Mouse (Mus musculus): ENCODE data around the gene Dyrk1a. TPM values are rescaled to one million over a fixed set of nuclear protein-coding genes. Genes with fewer than 3 reads are reported as not detected.

The Dyrk1a gene
- polyA plus RNA-seq, 1 experiment from 2014 or later = 11.3 TPM

DNA sequence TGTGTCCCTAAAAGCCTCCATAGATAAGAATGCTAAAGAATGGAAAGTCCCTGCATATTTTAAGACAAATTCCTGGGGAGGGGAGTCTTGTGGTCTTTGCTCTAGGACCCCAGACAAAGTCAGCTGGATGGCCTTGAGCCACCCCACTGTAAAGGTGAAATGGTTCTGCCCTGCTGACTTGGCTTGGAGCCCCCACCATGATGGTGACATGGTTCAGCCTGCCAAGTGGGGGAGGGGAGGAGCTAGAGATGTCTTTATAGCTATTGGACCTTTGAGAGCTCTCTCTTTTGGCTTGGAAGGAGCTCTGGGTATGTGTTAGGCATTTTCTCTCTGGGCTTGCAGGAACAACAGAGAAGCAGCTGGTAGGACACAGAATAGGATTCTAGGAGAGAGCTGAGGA lies 17.9 kb upstream of the Dyrk1a start:
- DNase-seq (ENCODE audit: low spot score, missing footprints) = no peak
- no peak overlapping the region for H3K4me2 ChIP-seq
- no peaks in the 10 kb centered on the region for H3K36me3 ChIP-seq (ENCODE audit: control insufficient read depth, insufficient read depth, low read length)
- no peak for ATAC-seq (ENCODE audit: low FRiP score)
- no peak overlapping the region for H3K27ac ChIP-seq (ENCODE audit: low read depth, low read length)
- H3K4me3 ChIP-seq (ENCODE audit: low read depth, low read length) = no peak overlapping the region
- H3K9me3 ChIP-seq (ENCODE audit: control insufficient read depth, low read length) = no peaks in the 10 kb centered on the region; the same call in 1 of the 2 replicates
- H3K27me3 ChIP-seq (ENCODE audit: control insufficient read depth, insufficient read depth, low read length) = no peaks in the 10 kb centered on the region
- no peak overlapping the region for H3K9ac ChIP-seq (ENCODE audit: low read length)
- no peaks in the 10 kb centered on the region for H3K4me1 ChIP-seq (ENCODE audit: control insufficient read depth, insufficient read depth, low read length)

DNA sequence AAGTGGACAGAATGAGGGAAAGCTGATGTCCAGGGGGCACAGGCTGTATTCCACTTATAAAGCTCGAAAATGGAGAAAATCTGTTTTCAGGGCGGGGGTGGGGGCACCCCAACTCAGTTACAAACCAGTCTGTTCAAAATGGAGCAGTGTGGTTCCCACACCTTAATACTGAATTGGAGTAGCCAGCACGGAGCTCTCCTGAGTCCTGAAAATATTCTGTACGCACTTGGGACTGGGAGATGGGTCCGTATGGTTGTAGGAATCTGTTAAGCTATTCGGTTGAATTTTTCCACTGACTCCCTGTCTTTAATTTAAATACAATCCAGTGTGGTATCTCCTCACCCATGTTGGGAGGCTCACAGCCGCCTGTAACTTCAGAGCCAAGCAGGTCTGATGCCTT lies 14.5 kb upstream of the Dyrk1a start:
- WGBS = 89% methylated on average over 7 of the region's 7 CpGs
- ATAC-seq (ENCODE audit: low FRiP score) = no peak
- no peak for DNase-seq (ENCODE audit: low spot score, missing footprints)

DNA sequence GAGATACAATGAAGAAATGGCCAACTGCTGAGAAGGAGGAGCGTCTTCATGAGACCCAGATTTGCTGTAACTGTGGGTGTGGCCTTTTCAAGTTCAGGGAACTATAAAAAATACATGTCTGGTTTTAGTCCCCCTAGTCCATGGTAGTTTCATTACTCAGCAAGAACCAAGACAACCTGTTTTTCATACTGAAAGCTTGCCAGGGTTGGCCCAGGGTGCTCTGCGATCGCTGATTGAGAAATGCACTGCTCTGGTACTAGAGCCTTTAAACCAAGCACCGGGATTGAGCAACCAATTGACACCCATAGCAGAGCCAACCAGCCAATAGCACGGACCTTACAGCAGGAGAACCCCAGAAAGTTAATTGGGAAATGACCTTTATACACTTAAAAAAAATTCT lies 13.6 kb upstream of the Dyrk1a start:
- no peak overlapping the region for H3K4me2 ChIP-seq
- no peaks in the 10 kb centered on the region for H3K36me3 ChIP-seq (ENCODE audit: control insufficient read depth, insufficient read depth, low read length)
- ATAC-seq (ENCODE audit: low FRiP score) = no peak
- DNase-seq (ENCODE audit: low spot score, missing footprints) = no peak
- no peaks in the 10 kb centered on the region for H3K4me1 ChIP-seq (ENCODE audit: control insufficient read depth, insufficient read depth, low read length)
- H3K9me3 ChIP-seq (ENCODE audit: control insufficient read depth, low read length) = no peaks in the 10 kb centered on the region; the same call in 1 of the 2 replicates
- no peaks in the 10 kb centered on the region for H3K27me3 ChIP-seq (ENCODE audit: control insufficient read depth, insufficient read depth, low read length)
- no peak overlapping the region for H3K9ac ChIP-seq (ENCODE audit: low read length)
- WGBS = 89% methylated on average over 5 of the region's 5 CpGs
- H3K4me3 ChIP-seq (ENCODE audit: low read depth, low read length) = no peak overlapping the region
- no peak overlapping the region for H3K27ac ChIP-seq (ENCODE audit: low read depth, low read length)

More for the DNA sequence above, 14.5 kb upstream of the Dyrk1a start:
- Histone ChIP-seq H3K27ac (ENCODE audit: low read depth, low read length) (no peak overlapping the region), H3K4me2 (no peak overlapping the region), H3K36me3 (ENCODE audit: control insufficient read depth, insufficient read depth, low read length) (no peaks in the 10 kb centered on the region), H3K9ac (ENCODE audit: low read length) (no peak overlapping the region), H3K4me1 (ENCODE audit: control insufficient read depth, insufficient read depth, low read length) (no peaks in the 10 kb centered on the region), H3K9me3 (ENCODE audit: control insufficient read depth, low read length) (no peaks in the 10 kb centered on the region; the same call in 1 of the 2 replicates), H3K4me3 (ENCODE audit: low read depth, low read length) (no peak overlapping the region), H3K27me3 (ENCODE audit: control insufficient read depth, insufficient read depth, low read length) (no peaks in the 10 kb centered on the region)

DNA sequence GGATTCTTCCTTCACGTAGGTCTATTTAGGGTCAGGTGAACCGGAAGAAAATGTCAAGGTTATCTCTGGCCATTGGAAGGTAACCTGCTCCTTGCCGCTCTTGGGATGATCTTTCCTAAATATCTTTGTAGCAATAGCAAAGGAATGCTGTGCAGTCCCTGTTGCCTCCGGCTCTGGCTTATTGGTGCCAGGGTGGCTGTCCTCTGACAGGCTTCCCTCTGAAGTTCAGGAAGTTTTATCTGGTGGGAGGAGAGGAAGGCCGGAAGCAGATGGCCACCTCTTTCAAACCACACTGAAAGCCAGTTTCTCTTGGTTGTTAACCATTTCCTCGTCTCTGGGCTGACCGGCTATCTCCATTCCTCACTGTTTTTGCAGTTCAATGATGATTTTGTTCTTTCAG lies 10.5 kb upstream of the Dyrk1a start:
- Histone ChIP-seq H3K4me2 (no peak overlapping the region), H3K9me3 (ENCODE audit: control insufficient read depth, low read length) (no peaks in the 10 kb centered on the region; the same call in 1 of the 2 replicates), H3K4me1 (ENCODE audit: control insufficient read depth, insufficient read depth, low read length) (no peaks in the 10 kb centered on the region), H3K27me3 (ENCODE audit: control insufficient read depth, insufficient read depth, low read length) (no peaks in the 10 kb centered on the region), H3K9ac (ENCODE audit: low read length) (no peak overlapping the region), H3K36me3 (ENCODE audit: control insufficient read depth, insufficient read depth, low read length) (no peaks in the 10 kb centered on the region), H3K4me3 (ENCODE audit: low read depth, low read length) (no peak overlapping the region), H3K27ac (ENCODE audit: low read depth, low read length) (no peak overlapping the region)
- 70% methylated on average over 7 of the region's 7 CpGs for WGBS
- DNase-seq (ENCODE audit: low spot score, missing footprints) = no peak
- no peak for ATAC-seq (ENCODE audit: low FRiP score)

DNA sequence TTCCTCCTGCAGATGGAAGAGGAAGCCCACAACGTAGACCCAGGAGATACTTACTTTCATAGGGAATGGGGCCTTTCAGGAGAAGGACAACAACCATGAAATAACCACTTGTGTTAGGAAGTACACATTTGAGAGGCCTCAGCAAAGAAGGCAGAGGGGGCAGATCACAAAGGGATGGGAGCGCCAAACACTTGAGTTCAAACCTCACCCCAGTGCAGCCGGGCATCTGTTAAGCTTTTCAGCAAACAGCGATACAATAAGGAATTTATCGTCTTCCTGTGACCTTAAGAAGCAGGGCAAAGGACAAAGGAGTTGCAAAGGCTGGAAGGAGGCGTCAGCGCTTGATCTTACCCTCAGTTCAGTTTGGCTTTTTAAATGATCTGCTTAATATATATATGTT lies 10.0 kb upstream of the Dyrk1a start:
- Histone ChIP-seq H3K27me3 (ENCODE audit: control insufficient read depth, insufficient read depth, low read length) (no peaks in the 10 kb centered on the region), H3K4me2 (no peak overlapping the region), H3K4me3 (ENCODE audit: low read depth, low read length) (no peak overlapping the region), H3K36me3 (ENCODE audit: control insufficient read depth, insufficient read depth, low read length) (no peaks in the 10 kb centered on the region), H3K27ac (ENCODE audit: low read depth, low read length) (no peak overlapping the region), H3K9ac (ENCODE audit: low read length) (no peak overlapping the region), H3K9me3 (ENCODE audit: control insufficient read depth, low read length) (no peaks in the 10 kb centered on the region), H3K4me1 (ENCODE audit: control insufficient read depth, insufficient read depth, low read length) (no peaks in the 10 kb centered on the region)
- ATAC-seq (ENCODE audit: low FRiP score) (no peak), DNase-seq (ENCODE audit: low spot score, missing footprints) (no peak)
- WGBS = 59% methylated on average over 7 of the region's 7 CpGs

DNA sequence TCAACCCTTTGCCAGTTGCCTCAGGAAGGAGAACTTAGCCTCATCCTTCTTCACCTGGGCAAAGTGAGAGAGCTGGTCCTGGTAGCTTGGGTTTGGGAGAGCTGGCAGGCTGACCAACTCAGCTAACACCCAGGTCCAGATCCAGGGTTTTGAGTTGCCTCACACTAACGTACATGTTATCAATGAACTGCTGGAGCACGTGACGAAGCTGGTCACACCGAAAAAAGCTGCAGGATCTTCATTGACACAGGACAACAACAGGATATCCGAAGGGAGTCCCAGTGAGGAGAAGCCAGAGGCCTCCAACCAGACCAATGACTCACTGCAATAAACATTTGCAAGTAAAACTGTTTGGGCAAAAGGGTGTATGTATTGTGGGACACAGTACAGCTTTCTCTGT lies 9.2 kb upstream of the Dyrk1a start:
- Histone ChIP-seq H3K27ac (ENCODE audit: low read depth, low read length) (no peak overlapping the region), H3K4me1 (ENCODE audit: control insufficient read depth, insufficient read depth, low read length) (no peaks in the 10 kb centered on the region), H3K9me3 (ENCODE audit: control insufficient read depth, low read length) (no peaks in the 10 kb centered on the region), H3K4me3 (ENCODE audit: low read depth, low read length) (no peak overlapping the region), H3K27me3 (ENCODE audit: control insufficient read depth, insufficient read depth, low read length) (no peaks in the 10 kb centered on the region), H3K9ac (ENCODE audit: low read length) (no peak overlapping the region), H3K36me3 (ENCODE audit: control insufficient read depth, insufficient read depth, low read length) (no peaks in the 10 kb centered on the region), H3K4me2 (no peak overlapping the region)
- ATAC-seq (ENCODE audit: low FRiP score) = no peak
- 80% methylated on average over 5 of the region's 5 CpGs for WGBS
- no peak for DNase-seq (ENCODE audit: low spot score, missing footprints)

DNA sequence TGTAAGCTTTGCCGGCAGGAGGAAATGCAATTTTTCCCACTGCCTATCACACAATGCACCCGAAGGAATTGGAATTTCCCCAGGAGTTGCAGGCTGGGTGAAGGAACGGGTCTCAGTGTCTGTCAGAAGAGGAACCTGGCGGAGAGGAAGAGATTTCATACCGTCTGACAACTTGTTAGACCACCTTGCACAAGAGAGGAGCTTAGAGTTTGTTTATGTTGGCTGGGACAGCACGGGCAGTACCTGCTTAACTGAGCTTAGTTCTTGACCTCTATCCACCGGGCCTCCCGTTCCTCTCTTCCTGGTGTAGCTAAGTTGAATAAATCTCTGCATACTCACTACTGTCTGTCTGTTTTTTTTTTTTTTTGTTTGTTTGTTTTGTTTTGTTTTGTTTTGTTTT lies 3.7 kb upstream of the Dyrk1a start:
- H3K27me3 ChIP-seq (ENCODE audit: control insufficient read depth, insufficient read depth, low read length) = no peaks in the 10 kb centered on the region
- WGBS = 83% methylated on average over 8 of the region's 8 CpGs
- no peak for DNase-seq (ENCODE audit: low spot score, missing footprints)
- no peaks in the 10 kb centered on the region for H3K36me3 ChIP-seq (ENCODE audit: control insufficient read depth, insufficient read depth, low read length)
- H3K9me3 ChIP-seq (ENCODE audit: control insufficient read depth, low read length) = no peaks in the 10 kb centered on the region
- no peak for ATAC-seq (ENCODE audit: low FRiP score)
- H3K4me3 ChIP-seq (ENCODE audit: low read depth, low read length) = no peak overlapping the region
- H3K9ac ChIP-seq (ENCODE audit: low read length) = no peak overlapping the region
- H3K4me1 ChIP-seq (ENCODE audit: control insufficient read depth, insufficient read depth, low read length) = no peaks in the 10 kb centered on the region; the same call in none of the 2 replicates
- no peak overlapping the region for H3K27ac ChIP-seq (ENCODE audit: low read depth, low read length)
- H3K4me2 ChIP-seq = no peak overlapping the region

DNA sequence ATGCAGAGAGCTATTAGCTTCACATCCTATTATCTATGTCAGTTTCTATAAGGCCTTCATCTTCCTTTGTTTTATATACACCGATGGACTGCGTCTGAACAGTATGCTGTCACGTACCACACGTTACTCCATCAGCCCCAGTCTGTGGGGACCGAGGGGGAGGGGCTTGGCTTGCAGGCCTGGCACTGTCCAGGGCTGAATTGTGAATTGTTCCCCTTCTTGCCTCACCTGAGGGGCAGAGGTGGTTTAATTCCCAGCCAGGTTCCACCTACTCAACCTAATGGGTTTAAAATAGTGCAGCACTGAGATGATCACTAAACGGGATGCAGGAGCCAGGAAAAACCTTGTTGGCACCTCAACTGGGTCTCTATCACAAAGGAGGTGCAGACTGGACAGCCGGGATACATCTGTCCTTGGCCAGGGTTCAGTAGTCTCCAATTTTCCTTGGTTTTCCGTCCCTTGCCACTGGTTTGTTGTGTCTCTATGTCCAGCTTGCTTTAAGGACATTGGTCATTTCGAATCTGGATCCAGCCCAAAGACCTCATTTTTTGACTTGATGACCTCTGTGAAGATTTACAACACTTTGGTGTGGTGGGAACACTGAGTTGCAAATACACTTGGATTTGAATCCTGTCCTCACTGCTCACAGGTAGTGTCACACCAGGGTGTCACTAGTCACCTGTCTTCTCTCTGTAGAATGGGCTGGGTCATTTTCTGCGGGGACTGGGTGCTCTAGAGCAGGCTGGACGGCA lies 2.8 kb upstream of the Dyrk1a start:
- no peak for DNase-seq (ENCODE audit: low spot score, missing footprints)

DNA sequence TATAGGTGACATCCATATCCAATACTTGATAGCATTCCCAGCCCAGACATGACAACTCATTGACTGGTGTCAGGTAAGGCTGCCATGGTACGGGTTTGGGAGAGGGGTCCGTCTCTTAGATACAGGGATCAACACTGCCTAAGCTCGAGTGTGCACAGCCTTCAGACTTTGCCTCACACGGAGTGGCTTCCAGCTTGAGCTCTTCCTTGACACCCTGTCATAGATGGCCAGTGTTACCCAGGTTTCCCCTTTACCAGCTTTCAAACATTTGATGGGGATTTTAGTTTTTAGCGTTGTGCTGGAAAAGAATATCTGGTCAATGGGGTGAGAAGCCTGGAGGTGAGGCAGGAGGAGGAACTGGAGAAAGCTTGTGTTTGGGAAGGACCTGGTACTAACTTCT lies 2.1 kb upstream of the Dyrk1a start:
- H3K36me3 ChIP-seq (ENCODE audit: control insufficient read depth, insufficient read depth, low read length) = no peaks in the 10 kb centered on the region
- peaks cover 12% of the 10 kb centered on the region for H3K4me1 ChIP-seq (ENCODE audit: control insufficient read depth, insufficient read depth, low read length)
- H3K9me3 ChIP-seq (ENCODE audit: control insufficient read depth, low read length) = no peaks in the 10 kb centered on the region
- H3K4me3 ChIP-seq (ENCODE audit: low read depth, low read length) = no peak overlapping the region
- H3K4me2 ChIP-seq = no peak overlapping the region
- WGBS = 59% methylated on average over 5 of the region's 5 CpGs
- H3K27ac ChIP-seq (ENCODE audit: low read depth, low read length) = no peak overlapping the region
- no peak overlapping the region for H3K9ac ChIP-seq (ENCODE audit: low read length)
- ATAC-seq (ENCODE audit: low FRiP score) (no peak), DNase-seq (ENCODE audit: low spot score, missing footprints) (no peak)
- no peaks in the 10 kb centered on the region for H3K27me3 ChIP-seq (ENCODE audit: control insufficient read depth, insufficient read depth, low read length)

More for the DNA sequence above, 2.8 kb upstream of the Dyrk1a start:
- WGBS = 89% methylated on average over 11 of the region's 11 CpGs
- no peaks in the 10 kb centered on the region for H3K9me3 ChIP-seq (ENCODE audit: control insufficient read depth, low read length)
- no peaks in the 10 kb centered on the region for H3K27me3 ChIP-seq (ENCODE audit: control insufficient read depth, insufficient read depth, low read length)
- no peak for ATAC-seq (ENCODE audit: low FRiP score)
- H3K4me3 ChIP-seq (ENCODE audit: low read depth, low read length) = no peak overlapping the region
- peaks cover 6% of the 10 kb centered on the region for H3K4me1 ChIP-seq (ENCODE audit: control insufficient read depth, insufficient read depth, low read length)
- H3K27ac ChIP-seq (ENCODE audit: low read depth, low read length) = no peak overlapping the region
- H3K36me3 ChIP-seq (ENCODE audit: control insufficient read depth, insufficient read depth, low read length) = no peaks in the 10 kb centered on the region
- no peak overlapping the region for H3K4me2 ChIP-seq
- no peak overlapping the region for H3K9ac ChIP-seq (ENCODE audit: low read length)
